Mouse (Mus musculus) kidney, adult 9 months (tissue): ENCODE measurements around the gene Ube2g2.

Source experiments
- DNase-seq: peaks from one replicate; pipeline ENCODE4 v3.0.0; 2022

Ube2g2 gene

DNA sequence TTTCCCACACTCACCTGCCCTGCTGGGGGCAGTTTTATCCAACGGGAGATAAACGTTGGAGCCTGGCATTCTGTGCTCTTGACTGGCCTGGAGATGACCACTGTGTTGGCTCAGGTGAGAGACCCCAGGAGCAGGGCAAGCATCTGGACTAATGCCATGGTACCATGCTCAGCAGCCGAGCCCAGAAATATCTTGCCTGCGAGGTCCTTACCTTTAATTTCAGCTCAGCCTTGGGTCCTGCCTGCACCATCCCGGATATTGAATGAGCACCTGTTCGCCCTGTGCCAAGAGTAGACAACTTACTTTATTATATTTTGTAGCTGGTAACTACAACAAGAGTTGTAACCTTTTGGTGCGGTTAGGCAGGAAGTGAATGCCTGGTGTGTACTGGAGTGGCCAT is 15.2 kb upstream of the Ube2g2 start:
- DNase-seq = no peak

DNA sequence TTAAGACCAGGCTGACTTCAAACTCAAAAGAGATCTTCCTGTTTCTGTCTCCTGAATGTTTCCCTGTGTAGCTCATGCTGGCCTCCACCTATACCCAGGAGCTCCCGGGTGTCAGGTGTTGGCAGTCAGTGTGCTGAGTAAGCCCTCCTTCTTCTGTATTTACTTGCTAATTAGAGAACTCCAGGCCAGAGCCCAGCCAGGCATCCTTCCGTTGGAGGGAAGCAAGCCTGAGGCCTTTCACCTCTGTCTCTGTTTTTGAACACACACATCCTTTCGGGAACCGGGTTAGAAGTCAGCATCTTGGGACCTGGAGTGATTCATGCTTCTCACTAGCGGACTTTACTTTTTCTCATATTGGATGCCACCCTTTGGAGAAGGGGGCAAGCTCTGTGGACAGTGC is 14.6 kb upstream of the Ube2g2 start:
- DNase-seq = peak; percentile 50

DNA sequence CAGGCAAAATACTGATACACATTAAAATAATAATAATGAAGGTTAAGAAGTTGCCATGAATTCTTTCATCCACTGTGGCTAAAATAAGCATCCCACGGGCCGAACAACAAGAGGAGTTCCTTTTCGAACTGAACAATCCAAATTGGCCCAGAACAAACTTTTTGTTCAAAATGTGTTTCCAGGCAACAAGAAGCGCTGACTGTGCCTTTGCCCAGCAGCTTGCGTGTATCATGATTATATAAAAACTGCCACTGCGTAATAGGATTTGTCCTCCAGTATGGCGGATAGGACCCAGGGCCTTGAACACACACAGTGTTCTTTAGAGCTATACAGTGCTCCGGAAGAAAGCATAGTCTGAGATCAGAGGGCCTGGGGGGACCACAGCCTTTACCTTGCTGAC is 13.5 kb upstream of the Ube2g2 start:
- no peak for DNase-seq

DNA sequence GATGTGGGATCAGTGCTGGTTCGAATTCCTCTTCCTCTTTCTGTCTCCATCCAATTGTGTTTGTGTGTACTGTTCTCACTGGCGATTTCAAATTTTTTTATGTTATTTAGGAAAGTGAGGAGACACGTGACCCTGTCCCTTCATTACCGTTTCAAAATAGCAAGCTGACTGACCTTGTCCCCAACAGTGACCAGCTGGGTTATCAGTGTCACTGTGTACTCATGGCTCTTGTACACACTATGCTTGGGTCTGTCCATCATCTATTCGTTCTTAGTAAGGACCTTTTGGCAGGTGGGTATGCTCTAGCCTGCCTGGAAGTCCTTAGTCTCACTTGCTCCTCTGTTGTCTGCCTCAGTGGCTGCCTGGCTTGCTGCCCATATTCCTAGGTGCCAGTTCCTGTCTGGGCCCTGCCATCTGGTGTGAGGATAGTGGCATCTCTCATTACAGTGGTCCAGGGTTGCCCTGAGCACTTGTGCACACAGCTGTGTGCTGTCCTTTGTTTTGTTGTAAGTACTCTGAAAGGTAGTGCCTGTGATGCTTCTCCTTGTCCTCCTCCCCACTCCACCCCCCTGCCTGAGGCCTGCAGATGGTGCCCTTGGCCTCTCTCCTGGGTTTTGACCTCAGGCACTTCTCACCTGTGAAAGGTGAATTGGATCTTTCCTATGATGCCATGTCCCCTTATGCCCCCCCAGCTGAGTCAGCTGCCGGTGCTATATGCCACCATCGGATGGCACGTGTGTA is 11.7 kb upstream of the Ube2g2 start:
- DNase-seq = no peak

DNA sequence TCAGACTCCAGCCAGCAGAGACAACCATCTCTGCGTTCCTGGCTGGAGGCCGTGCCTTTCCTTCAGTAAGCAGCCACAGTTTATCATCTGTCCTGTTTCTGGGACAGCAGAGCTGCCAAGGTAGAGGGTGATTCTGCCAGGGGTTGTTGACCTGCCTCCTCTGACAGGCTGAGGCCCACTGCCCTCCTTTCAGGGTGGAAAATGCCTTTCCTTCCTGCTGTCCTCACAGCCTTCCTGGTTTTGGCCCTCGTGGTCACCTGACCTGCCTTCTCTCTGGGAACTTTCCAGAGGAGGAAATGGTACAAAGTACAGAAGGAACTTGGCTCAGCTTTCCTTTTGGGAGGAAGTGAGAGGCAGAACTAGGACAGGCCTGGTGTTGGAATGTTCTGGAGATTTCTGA is 8.7 kb upstream of the Ube2g2 start:
- DNase-seq = peak; percentile 94

DNA sequence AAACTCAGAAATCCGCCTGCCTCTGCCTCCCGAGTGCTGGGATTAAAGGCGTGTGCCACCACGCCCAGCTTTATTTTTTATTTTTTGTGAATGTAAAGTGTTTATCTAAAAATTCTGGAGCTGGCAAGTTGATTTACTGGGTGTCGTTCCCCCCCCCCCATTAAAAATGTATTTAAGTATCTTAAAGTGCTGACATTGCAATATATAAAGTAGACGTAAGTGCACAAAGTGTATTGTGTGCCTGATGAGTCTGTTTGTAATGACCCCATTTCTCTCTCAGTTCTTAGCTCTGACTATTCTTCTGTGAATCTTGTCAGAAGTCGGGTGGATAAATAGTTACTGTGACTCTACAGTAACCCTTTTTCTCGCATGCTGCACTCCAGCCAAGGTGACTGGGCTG is 6.4 kb upstream of the Ube2g2 start:
- DNase-seq = no peak

DNA sequence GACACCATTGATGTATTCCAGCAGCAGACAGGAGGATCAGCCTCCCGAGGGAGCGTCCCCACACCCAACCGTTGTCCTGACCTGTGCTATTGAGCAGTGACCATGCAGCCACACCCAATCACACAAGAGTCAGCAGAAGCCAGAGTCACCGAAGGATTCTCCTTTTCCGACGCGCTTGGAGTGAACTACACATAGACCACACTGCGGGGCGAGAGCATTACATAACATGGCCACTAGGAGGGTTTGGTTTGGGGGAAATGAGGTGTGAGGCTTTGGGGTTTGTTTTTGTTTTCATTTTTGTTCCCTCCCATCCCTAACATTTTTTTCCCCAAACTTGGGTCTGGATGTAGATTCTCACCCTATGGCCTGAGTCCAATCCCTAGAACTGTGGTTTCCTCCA is 5.9 kb upstream of the Ube2g2 start:
- no peak for DNase-seq

DNA sequence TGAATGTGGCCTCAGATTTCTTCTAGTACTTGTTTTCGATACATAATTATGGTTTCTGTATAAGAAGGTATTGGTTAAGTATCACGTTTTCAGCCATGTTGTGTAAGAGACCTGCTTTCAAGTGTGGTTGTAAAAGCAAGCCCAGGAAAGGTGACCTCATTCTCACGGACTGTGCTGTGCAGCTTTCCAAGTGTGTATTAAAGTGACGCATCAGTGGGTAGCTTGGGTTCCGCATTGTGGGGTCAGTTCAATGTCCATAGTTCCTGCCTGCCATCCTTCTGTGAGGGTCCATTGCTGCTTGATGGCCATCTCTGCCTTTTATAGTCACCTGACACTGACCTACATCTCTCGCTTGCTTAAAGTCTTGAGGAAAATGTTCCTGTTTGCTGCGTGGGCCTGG is 5.1 kb upstream of the Ube2g2 start:
- DNase-seq = peak; percentile 64

DNA sequence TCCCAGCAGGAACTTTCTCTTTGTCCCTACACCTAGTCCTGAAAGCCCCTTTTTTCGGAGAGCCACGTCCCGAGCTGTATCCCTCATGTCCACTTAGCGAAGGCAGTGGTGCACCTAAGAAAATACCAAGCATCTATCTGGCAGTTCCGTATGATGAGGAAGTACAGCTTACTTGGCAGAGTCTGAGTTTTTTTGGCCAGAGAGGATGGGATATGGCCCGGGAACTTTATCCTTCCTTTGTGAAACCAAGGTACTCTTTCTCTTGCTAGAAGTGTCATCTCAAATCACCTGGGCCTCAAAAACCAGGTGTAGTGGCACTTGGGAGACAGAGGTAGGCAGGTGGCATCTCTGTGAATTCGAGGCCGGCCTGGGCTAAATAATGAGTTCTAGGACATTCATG is 529 bp upstream of the Ube2g2 start:
- DNase-seq = no peak

DNA sequence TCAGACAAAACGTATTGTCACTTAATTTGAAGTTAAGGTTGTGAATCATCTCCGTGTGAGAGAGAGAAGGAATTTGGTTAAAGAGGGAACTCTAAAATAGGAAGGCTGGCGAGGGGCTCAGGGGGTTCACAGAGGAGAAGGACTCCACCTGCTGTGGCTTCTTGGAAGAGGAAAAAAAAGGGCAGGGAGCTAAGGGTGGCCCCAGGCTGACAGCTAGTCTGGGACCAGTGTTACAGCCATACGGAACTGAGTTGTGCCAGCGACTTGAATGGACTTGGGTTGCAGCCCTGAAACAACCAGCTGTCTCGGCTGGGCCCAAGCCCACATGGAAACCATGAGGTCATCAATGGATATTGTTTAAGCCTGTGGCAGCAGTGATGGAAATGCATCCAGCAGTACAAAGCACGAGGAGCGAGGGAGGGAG is 1.0 kb downstream of the Ube2g2 start:
- DNase-seq = no peak

DNA sequence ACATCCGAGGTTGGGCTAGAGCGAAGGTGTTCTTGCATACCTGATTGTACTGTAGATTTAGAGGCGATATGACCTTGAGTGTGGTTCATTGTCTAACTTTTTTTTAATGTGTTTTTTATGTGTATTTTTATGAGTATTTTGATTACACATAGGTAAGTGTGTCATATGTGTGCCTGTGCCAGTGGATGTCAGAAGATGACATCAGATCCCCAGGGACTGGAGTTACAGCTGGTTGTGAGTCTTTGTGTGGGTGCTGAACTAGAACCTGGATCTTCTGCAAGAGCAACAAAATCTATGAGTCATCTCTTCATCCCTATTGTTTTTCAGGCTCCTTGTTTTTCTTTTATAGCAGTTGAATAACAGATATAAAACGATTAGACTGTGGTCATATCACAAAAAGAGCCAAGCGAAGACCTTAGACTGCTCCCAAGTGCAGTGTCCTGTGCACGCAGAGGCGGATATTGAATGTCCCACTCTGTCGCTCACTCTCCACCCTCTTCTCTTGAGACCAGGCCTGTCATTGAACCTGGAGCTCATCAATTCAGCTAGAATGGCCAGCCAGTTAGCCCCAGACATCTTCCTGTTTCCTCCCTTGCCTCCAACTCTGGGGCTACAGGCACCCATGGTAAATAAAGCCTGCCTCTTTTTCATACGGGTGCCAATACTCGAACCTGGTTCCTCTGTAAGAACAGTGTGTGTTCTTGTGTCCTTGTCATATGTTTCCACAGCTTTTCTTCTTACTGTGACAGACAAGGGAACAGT is 1.7 kb downstream of the Ube2g2 start:
- no peak for DNase-seq

DNA sequence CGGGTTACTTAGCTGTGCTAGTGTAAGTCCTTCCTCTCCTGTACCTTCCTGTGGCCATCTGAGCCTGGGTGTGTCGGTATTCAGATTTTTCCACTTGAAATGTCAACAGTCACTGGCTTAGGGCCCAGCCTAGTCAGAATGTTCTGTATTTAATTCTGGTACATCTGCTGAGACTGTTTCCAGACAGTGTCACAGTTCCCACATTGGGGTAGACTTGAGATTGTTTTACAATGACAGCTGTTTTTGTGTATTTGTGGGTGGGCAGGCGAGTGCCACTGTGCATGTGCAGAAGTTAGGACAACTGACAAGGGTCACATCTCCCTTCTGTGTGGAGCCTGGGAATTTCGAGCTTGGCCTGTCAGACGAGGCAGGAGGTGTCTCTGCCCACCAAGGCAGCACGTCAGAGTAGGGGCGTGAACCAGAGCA is 2.5 kb downstream of the Ube2g2 start:
- no peak for DNase-seq

DNA sequence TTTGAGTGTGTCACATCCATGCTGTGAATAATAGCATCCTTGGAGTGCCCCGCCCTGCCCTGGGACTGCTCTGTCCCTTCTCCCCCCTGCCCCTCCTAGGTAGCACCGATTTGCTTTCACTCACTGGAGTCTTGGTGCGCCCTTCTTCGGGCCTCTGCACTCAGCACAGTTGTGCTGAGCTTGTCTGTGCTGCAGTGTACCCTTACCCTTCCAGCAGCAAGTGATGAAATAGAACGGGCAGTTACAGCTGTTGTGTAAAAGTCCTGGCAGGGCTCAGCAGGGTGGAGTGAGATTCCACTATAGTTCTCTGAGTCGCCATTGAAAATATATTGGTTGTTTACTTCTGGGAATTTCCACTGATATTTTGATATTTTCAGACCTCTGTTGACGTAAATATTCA is 4.0 kb downstream of the Ube2g2 start:
- no peak for DNase-seq

DNA sequence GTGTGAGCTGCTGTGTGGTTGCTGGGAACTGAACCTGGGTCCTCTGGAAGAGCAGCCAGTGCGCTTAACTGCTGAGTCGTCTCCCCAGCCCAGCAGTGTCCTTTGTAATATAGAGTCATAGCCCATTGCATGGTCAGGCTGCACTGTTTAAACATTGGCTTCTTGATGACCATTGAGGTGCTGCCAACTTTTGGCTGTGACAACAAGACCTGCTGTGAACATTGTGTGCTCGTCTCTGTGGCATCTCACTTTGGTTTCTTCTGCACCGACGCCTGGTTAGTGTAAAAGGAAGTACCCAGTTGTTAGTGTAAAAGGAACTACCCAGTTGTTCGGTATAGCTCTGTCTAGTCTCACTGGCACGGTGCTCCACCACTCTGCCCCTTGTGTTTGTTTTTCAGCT is 4.5 kb downstream of the Ube2g2 start:
- no peak for DNase-seq

DNA sequence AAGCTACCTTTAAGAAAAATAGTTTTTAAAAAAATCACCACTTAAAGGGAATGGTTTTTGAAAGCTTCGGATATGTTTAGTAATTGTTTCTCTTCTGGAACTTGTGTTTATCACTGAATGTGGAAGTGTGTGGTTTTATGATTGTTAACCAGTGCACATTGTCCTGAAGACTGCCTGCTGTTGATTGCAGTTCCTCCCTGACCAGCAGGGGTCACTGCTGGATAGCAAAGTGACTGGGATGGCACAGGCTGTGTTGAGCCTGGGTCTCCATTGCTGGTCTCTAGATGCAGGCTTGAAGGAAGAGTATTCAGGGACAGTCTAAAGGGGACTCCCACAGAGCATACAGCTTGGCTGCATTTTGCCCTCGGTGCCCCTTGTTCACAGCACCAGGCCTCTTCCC is 5.4 kb downstream of the Ube2g2 start:
- peak; percentile 86 for DNase-seq

DNA sequence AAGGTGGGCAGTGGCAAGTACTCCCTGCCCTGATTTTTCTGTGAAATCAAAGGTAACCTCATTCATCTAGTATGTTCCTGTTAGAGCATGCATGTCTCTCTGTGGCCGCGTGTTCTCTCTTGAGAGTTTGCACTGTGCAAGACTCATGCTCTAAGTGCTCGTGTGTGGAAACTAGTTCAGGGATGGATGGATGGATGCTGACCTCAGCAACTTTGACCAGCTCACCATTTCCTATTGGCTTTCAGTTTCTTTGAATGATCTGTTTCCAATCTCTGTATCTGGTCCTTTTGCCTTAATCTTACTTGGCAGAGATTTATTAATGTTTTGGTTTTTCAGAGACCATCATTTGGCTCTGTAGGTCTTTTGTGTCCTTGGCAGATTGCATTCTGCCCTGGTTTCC is 7.1 kb downstream of the Ube2g2 start:
- DNase-seq = no peak

DNA sequence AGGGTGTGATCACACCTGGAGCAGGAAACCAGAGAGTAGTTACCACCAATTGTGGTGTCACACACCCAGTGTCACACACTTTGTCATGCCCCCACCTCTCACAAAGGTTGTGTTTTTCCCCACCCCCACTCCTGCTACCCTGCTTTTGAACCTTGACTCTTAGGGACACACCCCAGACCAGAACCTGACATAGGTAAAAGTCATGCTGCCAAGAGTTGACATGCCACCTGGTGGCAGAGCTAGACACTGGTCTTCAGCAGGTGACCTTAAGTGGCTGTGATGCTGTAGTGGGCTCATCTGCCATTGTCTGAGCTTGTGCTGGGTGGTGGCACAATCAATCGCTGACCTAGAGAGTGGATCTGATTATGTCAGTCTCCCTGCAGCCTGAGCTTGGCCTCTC is 7.9 kb downstream of the Ube2g2 start:
- DNase-seq = no peak

DNA sequence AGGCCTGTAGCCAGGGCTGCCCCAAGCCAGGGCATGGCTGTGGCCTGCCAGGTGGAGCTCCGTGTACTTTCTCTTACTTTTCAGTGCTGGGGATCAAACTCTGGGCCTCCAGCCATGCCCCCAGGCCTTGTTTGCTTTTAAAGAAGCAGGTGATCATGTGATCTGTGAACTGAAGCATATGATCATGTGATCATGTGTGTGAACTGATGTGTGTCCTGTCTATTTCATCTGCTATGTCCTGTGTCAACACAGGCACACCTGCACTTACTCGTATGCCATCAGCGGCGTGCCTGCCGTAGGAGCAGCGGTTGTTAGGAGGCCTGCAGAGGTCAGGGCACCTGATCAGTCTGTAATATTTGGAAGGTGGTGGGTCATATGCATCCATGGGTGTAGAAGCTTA is 11.9 kb downstream of the Ube2g2 start:
- no peak for DNase-seq

DNA sequence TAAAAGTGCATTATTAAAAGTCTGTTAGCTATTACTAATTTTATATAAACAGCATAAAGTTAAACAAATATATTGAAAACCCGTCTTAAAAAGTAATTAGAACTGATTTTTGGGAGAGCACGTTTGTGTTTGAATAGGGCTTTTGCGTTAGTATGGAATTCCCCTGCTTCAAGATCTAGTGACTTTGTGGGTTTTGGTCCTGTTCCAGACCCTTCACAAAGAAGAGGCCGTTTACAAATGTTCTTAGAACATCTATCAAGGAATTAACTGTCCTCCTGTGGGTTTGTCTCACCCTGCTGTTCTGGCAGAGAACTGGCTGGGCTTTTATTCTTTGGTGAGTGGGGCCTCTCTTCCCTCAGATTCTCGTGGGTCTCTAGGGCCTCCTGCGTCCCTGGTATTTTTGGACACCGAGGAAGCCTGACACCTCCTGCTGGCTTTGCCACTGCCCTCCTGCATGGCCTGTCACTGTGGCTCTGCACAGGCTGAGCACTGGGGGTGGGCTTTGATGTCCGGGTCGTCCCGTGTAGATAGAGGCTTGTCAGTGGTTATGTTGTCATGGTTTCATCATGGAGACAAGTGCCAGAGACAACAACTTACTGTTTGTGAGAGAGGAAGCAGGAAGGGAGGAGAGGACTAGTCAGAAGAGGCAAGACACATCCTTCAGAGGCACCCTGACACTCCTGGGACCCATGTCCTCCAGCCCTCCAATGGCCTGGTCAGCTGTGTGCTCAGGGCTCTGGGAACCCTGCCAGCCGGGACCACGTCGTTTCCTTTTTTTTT is 12.6 kb downstream of the Ube2g2 start:
- no peak for DNase-seq

DNA sequence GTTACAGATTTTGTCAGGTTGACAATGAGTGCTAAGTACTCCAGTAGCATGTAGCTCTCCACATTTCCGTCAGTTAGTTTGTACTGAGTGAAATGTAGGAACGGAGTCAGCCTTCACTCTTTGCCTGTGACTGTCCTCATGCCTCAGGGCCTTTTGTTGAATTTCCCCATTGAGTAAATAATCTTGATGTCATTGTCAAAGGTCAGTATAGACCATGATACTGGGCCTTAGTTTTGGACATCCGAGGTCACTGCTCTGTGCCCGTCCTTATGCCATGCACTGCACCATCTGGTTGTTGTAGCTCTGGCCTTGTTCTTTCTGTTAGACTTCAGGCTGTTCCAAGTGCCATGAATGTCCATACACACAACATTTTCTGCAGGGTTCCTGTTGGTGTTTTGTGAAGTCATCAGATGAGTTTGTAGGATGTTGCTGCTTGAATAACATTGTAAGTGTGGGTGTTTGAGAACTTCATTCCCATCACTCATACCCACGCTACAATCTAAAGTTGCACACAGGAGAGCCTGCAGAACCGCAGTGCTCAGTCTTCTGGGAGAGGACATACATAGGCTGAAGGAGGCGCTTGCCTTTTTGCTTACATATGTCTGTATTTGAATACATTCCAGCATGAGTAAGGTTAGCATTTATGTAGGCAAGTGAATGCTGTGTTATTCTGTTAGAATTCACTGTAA is 14.3 kb downstream of the Ube2g2 start:
- no peak for DNase-seq

DNA sequence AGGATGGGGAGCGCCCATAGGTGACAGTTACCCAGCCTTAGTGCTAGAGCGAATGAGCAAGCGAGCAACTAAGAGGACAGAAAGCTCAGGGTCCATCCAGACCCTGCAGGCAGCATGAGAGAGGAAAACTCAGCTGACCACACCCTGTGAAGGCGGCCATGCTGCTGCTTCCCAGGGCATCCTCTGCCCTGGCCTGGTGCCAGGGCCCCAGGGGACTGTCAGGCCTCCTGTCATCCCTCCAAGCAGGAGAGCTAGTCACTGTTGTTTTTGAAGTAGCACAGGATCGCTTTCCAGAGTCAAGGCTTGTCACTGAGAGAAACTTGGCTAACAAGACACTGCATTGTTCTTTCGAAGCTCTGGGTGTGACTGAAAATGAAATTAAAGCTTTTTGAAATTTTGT is 16.9 kb downstream of the Ube2g2 start:
- no peak for DNase-seq

DNA sequence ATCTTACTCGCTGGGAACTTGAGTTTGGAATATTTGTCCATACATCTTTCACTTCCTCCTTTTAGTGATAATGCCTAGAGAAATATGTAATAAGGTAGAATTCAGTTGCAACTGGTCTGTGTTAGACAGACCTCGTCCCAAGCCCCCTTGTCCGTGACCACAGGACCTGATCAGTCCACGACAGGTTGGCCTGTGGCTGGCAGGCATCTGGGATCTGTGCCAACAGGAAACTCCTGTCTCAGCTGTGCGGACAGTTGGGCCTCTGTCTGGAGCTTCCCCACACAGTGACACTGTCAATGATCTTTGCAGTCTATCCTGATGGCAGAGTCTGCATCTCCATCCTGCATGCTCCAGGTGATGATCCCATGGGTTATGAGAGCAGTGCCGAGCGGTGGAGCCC is 21.1 kb downstream of the Ube2g2 start:
- DNase-seq = no peak

DNA sequence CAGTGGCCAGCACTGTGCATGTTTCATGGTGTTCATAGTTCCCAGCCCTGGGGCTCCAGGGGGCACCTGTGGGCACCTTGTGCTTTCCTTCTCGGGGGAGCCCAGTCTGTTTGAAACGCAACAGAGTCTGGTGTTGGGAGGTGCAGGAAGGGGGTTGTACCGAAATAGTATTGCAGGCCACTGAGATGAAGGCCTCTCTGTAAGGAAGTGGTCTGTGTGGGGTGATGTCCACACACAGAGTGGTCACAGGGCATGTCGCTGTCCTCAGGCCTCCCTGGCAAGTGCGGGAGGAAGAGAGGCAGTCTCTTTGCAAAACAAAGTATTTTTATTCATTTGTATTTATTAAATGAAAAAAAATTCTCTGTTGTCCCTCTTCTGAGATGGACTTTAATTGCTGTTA is 23.5 kb downstream of the Ube2g2 start:
- no peak for DNase-seq
